ENCODE assay signal across 27 mouse cellular contexts in the genomic region with DNA sequence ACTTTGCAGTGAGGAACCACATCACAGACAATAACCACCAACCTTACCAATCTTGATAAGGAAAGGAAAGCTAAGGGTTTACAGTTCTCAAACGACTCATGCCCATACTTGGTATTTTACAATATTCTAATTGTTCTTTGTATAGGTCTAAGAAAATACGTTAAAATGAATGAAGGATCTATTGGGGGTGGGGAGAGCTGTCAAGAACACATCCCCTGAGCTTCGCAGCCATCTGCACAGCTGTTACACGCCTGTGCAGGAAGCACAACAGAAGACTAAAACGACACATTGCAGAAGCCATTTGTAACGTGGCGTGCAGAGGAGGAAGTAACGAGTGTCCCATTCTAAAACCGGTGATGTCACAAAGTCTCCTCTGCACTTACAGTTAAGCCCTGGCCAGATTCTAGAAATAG.
A peak's percentile ranks its signal among the peaks of the same experiment; 100 is the strongest.
DNase-seq lines count a peak whose midpoint lies in the region; ATAC-seq and TF ChIP-seq lines count a peak whose summit lies in the region.
"Had no signal": no experiment of that assay in that cellular context is flagged by ENCODE, and none has a peak within 500 bp of the region (broad histone marks: within the 10 kb centered on the region; RNA-seq: fewer than 3 reads in every experiment).

No protein-coding gene starts in this region.

- TF ChIP-seq CTCF in forebrain, postnatal 0 days (IDR thresholded peaks at IDR 0.05; ENCODE audit: low read depth): no peak

- H3K27ac ChIP-seq in forebrain, postnatal 0 days (ENCODE audit: low read depth, low read length): 0 out of 2 replicates have a peak overlapping the region, but pooled peaks have one; percentile 1
- H3K27ac ChIP-seq in forebrain, embryonic 15.5 days (replicated peaks): no peak overlapping the region
- H3K27ac ChIP-seq: embryonic facial prominence, embryonic 15.5 days; heart, embryonic 13.5 days; hindbrain, embryonic 14.5 days; intestine, embryonic 15.5 days; layer of hippocampus, adult 2 months; limb, embryonic 12.5 days; liver, embryonic 12.5 days; midbrain, embryonic 15.5 days; stomach, postnatal 0 days had no signal

- no peak overlapping the region for H3K4me3 ChIP-seq in forebrain, postnatal 0 days (ENCODE audit: low read depth, low read length)
- no peak overlapping the region for H3K4me3 ChIP-seq in forebrain, embryonic 15.5 days
- H3K4me3 ChIP-seq: embryonic facial prominence, embryonic 15.5 days; heart, embryonic 13.5 days; intestine, embryonic 15.5 days; layer of hippocampus, adult 2 months; limb, embryonic 12.5 days; liver, embryonic 12.5 days; megakaryocyte, embryonic 14.5 days; midbrain, embryonic 15.5 days had no signal

- H3K9ac ChIP-seq in forebrain, postnatal 0 days: no peak overlapping the region
- no peak overlapping the region for H3K9ac ChIP-seq in forebrain, embryonic 15.5 days (replicated peaks)
- H3K9ac ChIP-seq: embryonic facial prominence, embryonic 15.5 days; heart, embryonic 13.5 days; hindbrain, embryonic 14.5 days; intestine, embryonic 15.5 days; limb, embryonic 12.5 days; liver, embryonic 12.5 days; midbrain, embryonic 15.5 days had no signal

- 56% methylated on average over 9 of the region's 9 CpGs for WGBS in forebrain, postnatal 0 days
- WGBS in forebrain, embryonic 15.5 days: 56% methylated on average over 9 of the region's 9 CpGs

- H3K4me1 ChIP-seq in forebrain, postnatal 0 days (ENCODE audit: insufficient read depth): no peaks in the 10 kb centered on the region
- no peaks in the 10 kb centered on the region for H3K4me1 ChIP-seq in forebrain, embryonic 15.5 days
- H3K4me1 ChIP-seq: embryonic facial prominence, embryonic 15.5 days; heart, embryonic 13.5 days; intestine, embryonic 15.5 days; limb, embryonic 12.5 days; liver, embryonic 12.5 days; megakaryocyte, embryonic 14.5 days had no signal

- H3K4me2 ChIP-seq in forebrain, postnatal 0 days (ENCODE audit: low read depth): no peak overlapping the region
- H3K4me2 ChIP-seq in forebrain, embryonic 15.5 days (replicated peaks): no peak overlapping the region
- H3K4me2 ChIP-seq: embryonic facial prominence, embryonic 15.5 days; heart, embryonic 13.5 days; hindbrain, embryonic 14.5 days; intestine, embryonic 15.5 days; limb, embryonic 12.5 days; liver, embryonic 12.5 days; midbrain, embryonic 15.5 days had no signal

- peaks cover 16% of the 10 kb centered on the region; the same call in 1 of the 2 replicates for H3K36me3 ChIP-seq in forebrain, postnatal 0 days (ENCODE audit: insufficient read depth)
- no peaks in the 10 kb centered on the region for H3K36me3 ChIP-seq in forebrain, embryonic 15.5 days
- H3K36me3 ChIP-seq: intestine, embryonic 15.5 days; limb, embryonic 12.5 days; liver, embryonic 12.5 days; midbrain, embryonic 15.5 days had no signal

- intact Hi-C loops in left cerebral cortex, postnatal 36 days (cut with DNase I): no loop called here

- H3K27me3 ChIP-seq in forebrain, postnatal 0 days (ENCODE audit: insufficient read depth, low read length): no peaks in the 10 kb centered on the region
- no peaks in the 10 kb centered on the region for H3K27me3 ChIP-seq in forebrain, embryonic 15.5 days
- H3K27me3 ChIP-seq: embryonic facial prominence, embryonic 15.5 days; heart, embryonic 13.5 days; intestine, embryonic 15.5 days; limb, embryonic 12.5 days; liver, embryonic 12.5 days; megakaryocyte, embryonic 14.5 days; midbrain, embryonic 15.5 days had no signal

- peak; percentile 42 for ATAC-seq in forebrain, postnatal 0 days
- no peak for ATAC-seq in forebrain, embryonic 15.5 days (replicated peaks)
- ATAC-seq in CD4-positive, CD25-positive, alpha-beta regulatory T cell, adult 4 months: peak; percentile 86
- ATAC-seq in inflammation-experienced regulatory T-cells, adult 6 months: peak; percentile 80
- ATAC-seq: intestine, embryonic 15.5 days; liver, embryonic 12.5 days; midbrain, embryonic 15.5 days had no signal

- no peak for DNase-seq in forebrain, postnatal 0 days
- peak; percentile 34 to 38 for DNase-seq in thymus, postnatal 10 days (ENCODE audit: low spot score in 2 of 2)
- no peak for DNase-seq in layer of hippocampus, adult 18-20 months (ENCODE audit: low spot score in 2 of 2)
- DNase-seq in urinary bladder, adult 2 months (ENCODE audit: low spot score): no peak
- no peak for DNase-seq in left cerebral cortex, postnatal 36 days (ENCODE audit: low spot score in 2 of 2)
- DNase-seq: adrenal gland, postnatal 10 days; cerebellum, adult 2 months; cerebellum, postnatal 25 days; gastrocnemius, postnatal 36 days; kidney, adult 8-10 months; kidney, postnatal 14 days; layer of hippocampus, postnatal 36 days; lung, adult 18-20 months; lung, postnatal 10 days had no signal

- H3K9me3 ChIP-seq in forebrain, postnatal 0 days (ENCODE audit: low read length): no peaks in the 10 kb centered on the region
- no peaks in the 10 kb centered on the region for H3K9me3 ChIP-seq in forebrain, embryonic 15.5 days
- H3K9me3 ChIP-seq: embryonic facial prominence, embryonic 15.5 days; heart, embryonic 13.5 days; intestine, embryonic 15.5 days; limb, embryonic 12.5 days; liver, embryonic 12.5 days; megakaryocyte, embryonic 14.5 days; midbrain, embryonic 15.5 days had no signal

Comparison
In these comparisons a context has a peak if more than half of its experiments do, and no peak if none do; other contexts are left out.
1. DNase-seq: peak in thymus, postnatal 10 days (2 of 2); none in forebrain, postnatal 0 days (single experiment), layer of hippocampus, adult 18-20 months (0 of 2), urinary bladder, adult 2 months (single experiment) and left cerebral cortex, postnatal 36 days (0 of 2).